Mouse (Mus musculus) G1E (cell line): Measurements from ENCODE around the gene Snai1.

Source experiments
- CTCF ChIP-seq: IDR thresholded peaks from 2 replicates; pipeline ENCODE4 v1.5.1; 2012; ENCODE audit warnings: low read depth, low read length, inconsistent platforms, mixed read lengths
- GATA1 ChIP-seq: IDR thresholded peaks from 2 replicates; pipeline ENCODE4 v1.6.1; 2012; ENCODE audit warnings: borderline replicate concordance, low read length, inconsistent platforms, mixed read lengths
- GATA2 ChIP-seq: IDR thresholded peaks from 2 replicates; pipeline ENCODE4 v1.6.1; 2012; ENCODE audit warnings: low read depth, low read length, inconsistent platforms, borderline replicate concordance
- POLR2AphosphoS5 ChIP-seq: IDR thresholded peaks from 2 replicates; pipeline ENCODE4 v1.6.1; 2012; ENCODE audit warnings: low read depth, low read length, inconsistent platforms; ENCODE audit not compliant: insufficient replicate concordance
- TAL1 ChIP-seq: conservative IDR thresholded peaks from 2 replicates; pipeline ENCODE4 v1.6.1; 2012; ENCODE audit warnings: low read depth, low read length, inconsistent platforms, mixed read lengths

- TF ChIP-seq CTCF, result no peak
- no peak for TF ChIP-seq GATA1
- TF ChIP-seq TAL1, result no peak
- TF ChIP-seq POLR2AphosphoS5, result no peak
- no peak for TF ChIP-seq GATA2
Measured at GRCm38 (mm10) chr2:167576121-167576620, 38.2 kb downstream of the Snai1 start.
